Comparison of ENCODE assay signal across 8 mouse cellular contexts in genomic region chr2:115855511-115856400, GRCm38 (mm10).
DNase-seq lines count a peak whose midpoint lies in the region; ATAC-seq and TF ChIP-seq lines count a peak whose summit lies in the region.

No protein-coding gene starts in this region.

- H3K4me3 ChIP-seq in gastrocnemius, adult 2 months, result peak overlapping the region; percentile 62
- H3K4me3 ChIP-seq in hindbrain, embryonic 16.5 days (ENCODE audit: low read length), result peak overlapping the region; percentile 33

- no peaks in the 10 kb centered on the region for H3K36me3 ChIP-seq in hindbrain, embryonic 16.5 days (ENCODE audit: control insufficient read depth, insufficient read depth, low read length)

- peak; percentile 95; the same call in 1 of the 2 replicates for TF ChIP-seq CTCF in gastrocnemius, adult 2 months (IDR thresholded peaks at IDR 0.05)

- H3K4me1 ChIP-seq in hindbrain, embryonic 16.5 days (ENCODE audit: control insufficient read depth, insufficient read depth, low read depth, low read length), result peaks cover 20% of the 10 kb centered on the region

- peak; percentile 74 for ATAC-seq in hindbrain, embryonic 16.5 days

- H3K27me3 ChIP-seq in hindbrain, embryonic 16.5 days (replicated peaks; ENCODE audit: control insufficient read depth, insufficient read depth, low read length), result peaks cover 6% of the 10 kb centered on the region

- WGBS in hindbrain, embryonic 16.5 days, result 1% methylated on average over 32 of the region's 33 CpGs

- intact Hi-C loops in gastrocnemius, adult 2 months (cut with DNase I), result loop anchor here (10.0 kb wide), 2 partner anchors 249 to 341 kb away; no protein-coding TSS in a partner anchor

- H3K9me3 ChIP-seq in hindbrain, embryonic 16.5 days (ENCODE audit: control insufficient read depth, low read length), result no peaks in the 10 kb centered on the region

- peak; percentile 83 for DNase-seq in R1 (ENCODE audit: low read depth, low spot score)
- peak; percentile 81 to 86 for DNase-seq in cerebellum, postnatal 14 days
- peak; percentile 86 for DNase-seq in gastrocnemius, adult 2 months
- peak; percentile 74 for DNase-seq in left cerebral cortex, adult 11 months (ENCODE audit: low spot score)
- peak; percentile 66 for DNase-seq in lung, postnatal 25 days (ENCODE audit: low spot score)
- peak; percentile 91 for DNase-seq in retina, postnatal 1 day
- peak; percentile 77 for DNase-seq in urinary bladder, postnatal 10 days (ENCODE audit: low spot score)

- no peak overlapping the region for H3K27ac ChIP-seq in gastrocnemius, adult 2 months
- peak overlapping the region; percentile 73 for H3K27ac ChIP-seq in hindbrain, embryonic 16.5 days (ENCODE audit: low read depth, low read length)

- peak overlapping the region; percentile 54 for H3K4me2 ChIP-seq in hindbrain, embryonic 16.5 days (ENCODE audit: low read length)

- peak overlapping the region; percentile 23 for H3K9ac ChIP-seq in hindbrain, embryonic 16.5 days (ENCODE audit: low read depth, low read length)
